Mouse (Mus musculus): Measurements from ENCODE around the gene Kcnn3. TPM values are rescaled to one million over a fixed set of nuclear protein-coding genes. Genes with fewer than 3 reads are reported as not detected.
A peak's percentile ranks its signal among the peaks of the same experiment; 100 is the strongest.

Gene Kcnn3
- polyA plus RNA-seq, 1 experiment from 2014 or later = 4.4 TPM

DNA sequence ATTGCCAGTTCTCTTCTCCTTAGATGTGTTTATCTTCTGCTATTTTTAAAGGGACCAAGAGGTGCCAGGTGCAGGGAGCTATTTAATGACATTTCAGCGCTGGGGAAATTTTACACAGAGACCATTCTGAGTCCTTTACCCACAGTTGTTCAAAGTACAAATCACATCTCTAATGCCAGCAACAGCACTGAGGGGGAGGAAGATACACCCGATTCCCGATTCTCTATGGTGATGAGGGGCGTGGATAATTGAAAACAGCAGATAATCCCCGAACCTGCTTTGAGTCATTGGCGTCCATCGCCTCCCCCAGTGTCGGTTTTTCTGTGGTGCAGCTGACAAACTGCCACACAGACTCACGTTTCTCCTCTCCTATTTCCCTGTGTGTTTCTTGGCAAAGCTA, 11.9 kb upstream of the Kcnn3 start:
- 45% methylated on average over 9 of the region's 9 CpGs for WGBS

GRCm38 (mm10) chr3:89510979-89511378, 9.0 kb upstream of the Kcnn3 start:
- Histone ChIP-seq H3K36me3 (ENCODE audit: control insufficient read depth, insufficient read depth, low read length) (no peaks in the 10 kb centered on the region), H3K9ac (replicated peaks; ENCODE audit: low read depth, low read length) (no peak overlapping the region), H3K27me3 (ENCODE audit: control insufficient read depth, insufficient read depth, low read length) (no peaks in the 10 kb centered on the region), H3K4me2 (replicated peaks; ENCODE audit: low read depth, low read length) (peak overlapping the region; percentile 15; the same call in 1 of the 2 replicates), H3K9me3 (ENCODE audit: control insufficient read depth, low read depth, low read length) (no peaks in the 10 kb centered on the region), H3K4me1 (ENCODE audit: control insufficient read depth, insufficient read depth, low read length) (no peaks in the 10 kb centered on the region), H3K27ac (ENCODE audit: low read length) (no peak overlapping the region), H3K4me3 (ENCODE audit: low read depth, low read length) (no peak overlapping the region)
- 32% methylated on average over 4 of the region's 4 CpGs for WGBS
- ATAC-seq (ENCODE audit: insufficient number of reproducible peaks, insufficient read depth, low FRiP score, low read depth) = no peak

More for the DNA sequence above, 11.9 kb upstream of the Kcnn3 start:
- H3K4me1 ChIP-seq (ENCODE audit: control insufficient read depth, insufficient read depth, low read length) = no peaks in the 10 kb centered on the region
- H3K4me3 ChIP-seq (ENCODE audit: low read depth, low read length) = no peak overlapping the region
- ATAC-seq (ENCODE audit: insufficient number of reproducible peaks, insufficient read depth, low FRiP score, low read depth) = no peak
- no peaks in the 10 kb centered on the region for H3K9me3 ChIP-seq (ENCODE audit: control insufficient read depth, low read depth, low read length)
- H3K27me3 ChIP-seq (ENCODE audit: control insufficient read depth, insufficient read depth, low read length) = no peaks in the 10 kb centered on the region
- no peak overlapping the region for H3K4me2 ChIP-seq (replicated peaks; ENCODE audit: low read depth, low read length)
- H3K9ac ChIP-seq (replicated peaks; ENCODE audit: low read depth, low read length) = no peak overlapping the region
- no peak overlapping the region for H3K27ac ChIP-seq (ENCODE audit: low read length)
- no peaks in the 10 kb centered on the region for H3K36me3 ChIP-seq (ENCODE audit: control insufficient read depth, insufficient read depth, low read length)

DNA sequence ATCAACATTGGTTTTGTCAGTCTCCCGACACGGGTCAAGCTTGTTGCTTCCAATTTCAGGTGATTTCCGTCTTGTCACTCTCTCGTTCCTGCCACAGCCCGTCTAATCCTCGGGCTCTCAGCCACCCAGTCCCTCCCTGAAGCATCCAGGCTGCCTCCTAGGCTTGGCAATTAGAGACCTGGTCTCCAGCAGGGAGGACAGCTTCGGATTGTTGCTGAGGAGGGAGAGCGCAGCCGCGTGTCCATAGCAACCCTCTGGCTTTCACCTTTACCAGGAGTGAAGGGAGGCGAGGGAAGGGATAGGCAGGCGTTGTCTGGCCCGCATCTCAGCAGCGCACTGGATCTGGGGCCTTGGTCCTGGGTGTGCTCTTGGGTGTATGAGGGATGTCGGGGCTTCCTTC, 8.6 kb upstream of the Kcnn3 start:
- no peak for ATAC-seq (ENCODE audit: insufficient number of reproducible peaks, insufficient read depth, low FRiP score, low read depth)
- H3K9ac ChIP-seq (replicated peaks; ENCODE audit: low read depth, low read length) = no peak overlapping the region
- no peak overlapping the region for H3K27ac ChIP-seq (ENCODE audit: low read length)
- peaks cover 3% of the 10 kb centered on the region; the same call in 1 of the 2 replicates for H3K9me3 ChIP-seq (ENCODE audit: control insufficient read depth, low read depth, low read length)
- no peaks in the 10 kb centered on the region for H3K36me3 ChIP-seq (ENCODE audit: control insufficient read depth, insufficient read depth, low read length)
- H3K4me1 ChIP-seq (ENCODE audit: control insufficient read depth, insufficient read depth, low read length) = no peaks in the 10 kb centered on the region
- H3K27me3 ChIP-seq (ENCODE audit: control insufficient read depth, insufficient read depth, low read length) = no peaks in the 10 kb centered on the region
- H3K4me3 ChIP-seq (ENCODE audit: low read depth, low read length) = no peak overlapping the region
- peak overlapping the region; percentile 15; the same call in 1 of the 2 replicates for H3K4me2 ChIP-seq (replicated peaks; ENCODE audit: low read depth, low read length)
- WGBS = 34% methylated on average over 15 of the region's 15 CpGs

DNA sequence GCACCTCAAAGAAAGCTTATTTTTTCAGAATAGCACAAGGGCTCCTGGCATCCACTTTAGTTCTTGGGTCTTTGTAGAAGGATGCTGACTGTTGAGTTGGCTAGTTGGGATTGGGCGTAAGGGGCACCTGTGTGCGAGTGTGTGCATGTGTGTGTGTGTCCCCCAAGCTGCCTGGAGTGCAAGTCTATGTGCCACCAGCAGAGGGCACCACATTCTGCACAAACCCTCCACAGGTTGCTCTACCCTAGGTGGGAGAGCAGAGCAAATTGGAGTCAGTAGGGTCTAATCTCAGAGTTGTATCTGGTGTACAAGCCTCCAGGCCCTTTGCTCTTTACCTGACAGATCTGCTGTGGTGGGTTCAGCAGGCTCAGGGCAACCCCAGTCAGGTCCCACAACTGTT, 7.7 kb upstream of the Kcnn3 start:
- no peaks in the 10 kb centered on the region for H3K36me3 ChIP-seq (ENCODE audit: control insufficient read depth, insufficient read depth, low read length)
- 93% methylated on average over 2 of the region's 2 CpGs for WGBS
- no peaks in the 10 kb centered on the region for H3K27me3 ChIP-seq (ENCODE audit: control insufficient read depth, insufficient read depth, low read length)
- no peak overlapping the region for H3K4me3 ChIP-seq (ENCODE audit: low read depth, low read length)
- peaks cover 7% of the 10 kb centered on the region; the same call in 1 of the 2 replicates for H3K9me3 ChIP-seq (ENCODE audit: control insufficient read depth, low read depth, low read length)
- H3K9ac ChIP-seq (replicated peaks; ENCODE audit: low read depth, low read length) = no peak overlapping the region
- no peak for ATAC-seq (ENCODE audit: insufficient number of reproducible peaks, insufficient read depth, low FRiP score, low read depth)
- H3K27ac ChIP-seq (ENCODE audit: low read length) = no peak overlapping the region
- H3K4me1 ChIP-seq (ENCODE audit: control insufficient read depth, insufficient read depth, low read length) = no peaks in the 10 kb centered on the region
- H3K4me2 ChIP-seq (replicated peaks; ENCODE audit: low read depth, low read length) = no peak overlapping the region

GRCm38 (mm10) chr3:89515444-89515843, 4.5 kb upstream of the Kcnn3 start:
- Histone ChIP-seq H3K9ac (replicated peaks; ENCODE audit: low read depth, low read length) (no peak overlapping the region), H3K9me3 (ENCODE audit: control insufficient read depth, low read depth, low read length) (peaks cover 7% of the 10 kb centered on the region; the same call in 1 of the 2 replicates), H3K27me3 (ENCODE audit: control insufficient read depth, insufficient read depth, low read length) (no peaks in the 10 kb centered on the region), H3K4me1 (ENCODE audit: control insufficient read depth, insufficient read depth, low read length) (no peaks in the 10 kb centered on the region), H3K27ac (ENCODE audit: low read length) (no peak overlapping the region), H3K4me2 (replicated peaks; ENCODE audit: low read depth, low read length) (no peak overlapping the region), H3K4me3 (ENCODE audit: low read depth, low read length) (no peak overlapping the region), H3K36me3 (ENCODE audit: control insufficient read depth, insufficient read depth, low read length) (no peaks in the 10 kb centered on the region)
- ATAC-seq (ENCODE audit: insufficient number of reproducible peaks, insufficient read depth, low FRiP score, low read depth) = no peak
- WGBS = 63% methylated on average over 11 of the region's 11 CpGs

DNA sequence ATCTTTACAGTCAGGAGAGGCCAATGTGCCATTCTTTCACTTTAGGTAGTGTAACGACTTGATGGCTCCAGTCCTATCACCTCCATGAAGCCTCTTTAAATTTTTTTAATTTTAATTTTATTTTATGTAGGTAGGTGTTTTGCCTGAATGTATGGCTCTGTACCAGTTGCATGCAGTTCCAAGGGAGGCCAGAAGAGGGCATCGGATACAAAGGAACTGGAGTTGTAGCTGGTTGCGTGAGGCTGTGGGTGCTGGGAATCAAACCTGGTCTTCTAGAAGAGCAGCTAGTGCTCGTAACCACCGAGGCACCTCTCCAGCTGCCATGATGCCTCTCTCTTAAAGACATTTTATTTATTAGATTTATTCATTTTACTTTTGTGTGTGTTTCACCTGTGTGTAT, 3.6 kb upstream of the Kcnn3 start:
- no peak overlapping the region for H3K4me3 ChIP-seq (ENCODE audit: low read depth, low read length)
- no peak overlapping the region for H3K4me2 ChIP-seq (replicated peaks; ENCODE audit: low read depth, low read length)
- no peaks in the 10 kb centered on the region for H3K36me3 ChIP-seq (ENCODE audit: control insufficient read depth, insufficient read depth, low read length)
- no peak overlapping the region for H3K9ac ChIP-seq (replicated peaks; ENCODE audit: low read depth, low read length)
- 93% methylated on average over 5 of the region's 5 CpGs for WGBS
- H3K9me3 ChIP-seq (ENCODE audit: control insufficient read depth, low read depth, low read length) = peaks cover 7% of the 10 kb centered on the region; the same call in 1 of the 2 replicates
- no peak overlapping the region for H3K27ac ChIP-seq (ENCODE audit: low read length)
- H3K4me1 ChIP-seq (ENCODE audit: control insufficient read depth, insufficient read depth, low read length) = no peaks in the 10 kb centered on the region
- ATAC-seq (ENCODE audit: insufficient number of reproducible peaks, insufficient read depth, low FRiP score, low read depth) = no peak
- H3K27me3 ChIP-seq (ENCODE audit: control insufficient read depth, insufficient read depth, low read length) = no peaks in the 10 kb centered on the region

- Histone ChIP-seq H3K4me1 (ENCODE audit: control insufficient read depth, insufficient read depth, low read length) (peaks cover 18% of the 10 kb centered on the region), H3K27me3 (ENCODE audit: control insufficient read depth, insufficient read depth, low read length) (no peaks in the 10 kb centered on the region), H3K27ac (ENCODE audit: low read length) (no peak overlapping the region), H3K9ac (replicated peaks; ENCODE audit: low read depth, low read length) (peak overlapping the region; percentile 15), H3K9me3 (ENCODE audit: control insufficient read depth, low read depth, low read length) (peaks cover 7% of the 10 kb centered on the region; the same call in 1 of the 2 replicates), H3K4me2 (replicated peaks; ENCODE audit: low read depth, low read length) (peak overlapping the region; percentile 78), H3K4me3 (ENCODE audit: low read depth, low read length) (peak overlapping the region; percentile 34), H3K36me3 (ENCODE audit: control insufficient read depth, insufficient read depth, low read length) (no peaks in the 10 kb centered on the region)
- no peak; the same call in 1 of the 2 replicates for ATAC-seq (ENCODE audit: insufficient number of reproducible peaks, insufficient read depth, low FRiP score, low read depth)
- WGBS = 3% methylated on average over 25 of the region's 25 CpGs
Observed at GRCm38 (mm10) chr3:89520618-89521502, 896 bp downstream of the Kcnn3 start.

GRCm38 (mm10) chr3:89521503-89521854, 1.5 kb downstream of the Kcnn3 start:
- no peak for ATAC-seq (ENCODE audit: insufficient number of reproducible peaks, insufficient read depth, low FRiP score, low read depth)
- peak overlapping the region; percentile 34 for H3K4me3 ChIP-seq (ENCODE audit: low read depth, low read length)
- no peak overlapping the region for H3K27ac ChIP-seq (ENCODE audit: low read length)
- H3K9me3 ChIP-seq (ENCODE audit: control insufficient read depth, low read depth, low read length) = peaks cover 3% of the 10 kb centered on the region; the same call in 1 of the 2 replicates
- H3K27me3 ChIP-seq (ENCODE audit: control insufficient read depth, insufficient read depth, low read length) = no peaks in the 10 kb centered on the region
- WGBS = 3% methylated on average over 7 of the region's 7 CpGs
- 0 out of 2 replicates have a peak overlapping the region, but pooled peaks have one; percentile 38 for H3K9ac ChIP-seq (replicated peaks; ENCODE audit: low read depth, low read length)
- no peaks in the 10 kb centered on the region for H3K36me3 ChIP-seq (ENCODE audit: control insufficient read depth, insufficient read depth, low read length)
- H3K4me2 ChIP-seq (replicated peaks; ENCODE audit: low read depth, low read length) = peak overlapping the region; percentile 78
- H3K4me1 ChIP-seq (ENCODE audit: control insufficient read depth, insufficient read depth, low read length) = peaks cover 22% of the 10 kb centered on the region

All from stomach, embryonic 14.5 days (tissue).